Mouse (Mus musculus): ENCODE data around the gene Sh3yl1.

DNA sequence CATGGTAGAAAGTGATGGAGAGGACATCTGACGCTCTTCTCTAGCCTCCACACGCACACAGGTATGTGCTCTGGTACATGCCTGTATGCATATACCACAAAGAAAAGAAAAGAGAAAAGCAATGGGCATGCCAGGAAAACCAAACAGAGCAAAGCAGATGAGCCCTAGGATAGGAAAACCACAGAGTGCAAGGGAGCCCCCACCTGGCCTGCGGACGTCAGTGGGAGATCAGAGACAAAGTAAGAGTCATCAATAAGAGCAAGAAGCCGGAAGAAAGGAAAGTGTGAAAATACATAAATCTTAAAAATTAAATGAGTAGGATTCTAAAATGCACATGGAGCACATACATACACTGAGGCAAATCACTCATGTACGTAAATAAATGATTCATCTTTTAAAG lies 32.0 kb upstream of the Sh3yl1 start:
- no peak for TF ChIP-seq GATA1 (IDR thresholded peaks at IDR 0.05; ENCODE audit: low read length)
- TF ChIP-seq TAL1 (IDR thresholded peaks at IDR 0.05; ENCODE audit: low read length) = no peak
